Mouse (Mus musculus) testis, adult 2 months (tissue): Measurements from ENCODE around the gene Smyd4.

Experiments used
- CTCF ChIP-seq: fragments of 200-500 bp; IDR thresholded peaks from 2 replicates; pipeline ENCODE4 v1.5.1; 2012; ENCODE audit warnings: low read depth, mild to moderate bottlenecking, inconsistent platforms, low read length, moderate library complexity; ENCODE audit not compliant: control insufficient read depth, insufficient read depth, insufficient replicate concordance
- POLR2A ChIP-seq: fragments of 200-500 bp; IDR thresholded peaks from 2 replicates; pipeline ENCODE4 v1.6.1; 2012; ENCODE audit warnings: low read depth, mild to moderate bottlenecking, inconsistent platforms, low read length, moderate library complexity; ENCODE audit not compliant: control insufficient read depth

GRCm38 (mm10) chr11:75415994-75416393 lies 67.8 kb downstream of the Smyd4 start:
- TF ChIP-seq POLR2A (no peak), CTCF (no peak)
